Mouse (Mus musculus) A20 (cell line): ENCODE data around the gene Scfd2.

Experiments
- DNase-seq: peaks from one replicate; pipeline ENCODE4 v3.0.0-alpha.2; 2011; ENCODE audit warnings: low read depth, low spot score

Scfd2 gene

GRCm38 (mm10) chr5:74365984-74366709 is 165.4 kb downstream of the Scfd2 start:
- no peak for DNase-seq

GRCm38 (mm10) chr5:74365408-74365807 is 166.2 kb downstream of the Scfd2 start:
- no peak for DNase-seq

GRCm38 (mm10) chr5:74363296-74363695 is 168.3 kb downstream of the Scfd2 start:
- DNase-seq, result no peak

- no peak for DNase-seq
These were observed 170.0 kb downstream of the Scfd2 start for GRCm38 (mm10) chr5:74361531-74361930.

GRCm38 (mm10) chr5:74358033-74358432 is 173.5 kb downstream of the Scfd2 start:
- DNase-seq, result no peak

GRCm38 (mm10) chr5:74355416-74356177 is 176.0 kb downstream of the Scfd2 start:
- DNase-seq, result no peak

- peak; percentile 46 for DNase-seq
These were observed 180.7 kb downstream of the Scfd2 start for GRCm38 (mm10) chr5:74350909-74351308.

GRCm38 (mm10) chr5:74348079-74348870 is 183.3 kb downstream of the Scfd2 start:
- peak; percentile 48 for DNase-seq

- no peak for DNase-seq
These were observed 188.5 kb downstream of the Scfd2 start for GRCm38 (mm10) chr5:74343045-74343444.

GRCm38 (mm10) chr5:74342557-74342956 is 189.0 kb downstream of the Scfd2 start:
- DNase-seq, result no peak

- DNase-seq, result no peak
These were observed 194.1 kb downstream of the Scfd2 start for GRCm38 (mm10) chr5:74337491-74337890.

- no peak for DNase-seq
These were observed 194.8 kb downstream of the Scfd2 start for GRCm38 (mm10) chr5:74336780-74337179.

GRCm38 (mm10) chr5:74333258-74333657 is 198.3 kb downstream of the Scfd2 start:
- DNase-seq, result no peak

GRCm38 (mm10) chr5:74326228-74326627 is 205.3 kb downstream of the Scfd2 start:
- DNase-seq, result no peak

- no peak for DNase-seq
These were observed 210.4 kb downstream of the Scfd2 start for GRCm38 (mm10) chr5:74321010-74321746.

- no peak for DNase-seq
These were observed 212.0 kb downstream of the Scfd2 start for GRCm38 (mm10) chr5:74319551-74319950.

GRCm38 (mm10) chr5:74317174-74317573 is 214.4 kb downstream of the Scfd2 start:
- no peak for DNase-seq

GRCm38 (mm10) chr5:74316333-74316945 is 215.1 kb downstream of the Scfd2 start:
- no peak for DNase-seq

GRCm38 (mm10) chr5:74315471-74316245 is 215.9 kb downstream of the Scfd2 start:
- DNase-seq, result no peak

- no peak for DNase-seq
These were observed 217.1 kb downstream of the Scfd2 start for GRCm38 (mm10) chr5:74314501-74314900.
